Mouse (Mus musculus) lung, postnatal 36 days (tissue): ENCODE measurements at regions not wholly inside any gene's neighbourhood (a gene's known extent, or its start where the extent isn't known, plus 50 kb on each side); places are given as distances from the start of the nearest gene placed in this dataset.

ENCODE experiments used
- DNase-seq: peaks from one replicate; pipeline ENCODE4 v3.0.0; 2022; ENCODE audit warnings: mixed read lengths

- no peak for DNase-seq
These were observed 60.7 kb upstream of the Gm47985 start for GRCm38 (mm10) chr1:151121686-151122085.

- DNase-seq = no peak
These were observed 58.4 kb upstream of the Gm47985 start for GRCm38 (mm10) chr1:151123964-151124363.

DNA sequence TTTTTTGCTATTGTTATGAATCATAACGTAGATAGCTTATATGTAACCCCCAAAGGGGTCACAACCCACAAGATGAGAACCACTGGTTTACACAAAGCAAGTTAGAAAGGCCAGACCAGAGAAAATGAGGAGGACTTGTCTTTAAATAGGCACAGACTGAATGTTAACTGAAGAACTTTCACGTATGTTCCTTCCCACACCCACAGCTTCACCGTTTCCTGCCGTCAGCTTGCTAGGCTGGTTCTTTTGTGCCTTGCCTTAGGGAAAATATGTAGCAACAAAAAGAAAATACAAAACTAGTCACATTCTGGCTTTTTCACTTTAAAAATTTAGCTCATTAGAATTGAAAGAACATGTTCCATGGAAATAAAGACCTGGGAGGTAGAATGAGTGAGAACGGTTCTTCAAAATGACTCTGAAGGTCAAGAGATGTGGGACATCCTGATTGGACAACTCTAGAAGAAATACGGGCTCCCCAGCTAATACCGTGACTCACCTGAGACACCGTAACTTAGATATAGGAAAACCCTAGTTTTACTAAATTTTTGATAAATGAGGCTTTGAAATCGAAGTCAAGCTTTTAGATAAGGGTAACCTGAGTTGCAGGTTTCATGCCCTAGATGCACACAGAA lies 57.2 kb upstream of the Gm47985 start:
- DNase-seq = no peak

- no peak for DNase-seq
These were observed 56.4 kb upstream of the Gm47985 start for GRCm38 (mm10) chr1:151125764-151126485.

- DNase-seq = no peak
These were observed 55.6 kb upstream of the Gm47985 start for GRCm38 (mm10) chr1:151126756-151127155.

GRCm38 (mm10) chr1:151128005-151128404 lies 54.3 kb upstream of the Gm47985 start:
- DNase-seq = peak; percentile 68

DNA sequence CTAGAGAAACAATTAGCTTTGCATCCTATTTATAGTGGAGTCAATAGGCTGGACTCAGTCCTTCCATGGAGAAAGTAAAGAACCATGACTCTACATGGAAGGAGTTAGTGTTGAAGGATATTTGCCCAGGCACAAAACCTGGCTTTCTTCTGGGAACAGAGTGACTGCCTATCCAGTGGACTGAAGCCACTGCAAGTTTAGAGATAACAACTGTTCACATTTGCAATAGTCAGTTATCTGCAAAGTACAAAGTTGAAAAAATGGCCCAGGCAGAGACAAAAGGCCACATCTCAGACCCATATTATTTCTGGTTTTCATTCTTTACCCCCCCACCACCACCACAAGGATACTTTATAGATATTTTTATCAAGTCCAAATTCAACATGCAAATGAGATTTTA lies 53.4 kb upstream of the Gm47985 start:
- no peak for DNase-seq

DNA sequence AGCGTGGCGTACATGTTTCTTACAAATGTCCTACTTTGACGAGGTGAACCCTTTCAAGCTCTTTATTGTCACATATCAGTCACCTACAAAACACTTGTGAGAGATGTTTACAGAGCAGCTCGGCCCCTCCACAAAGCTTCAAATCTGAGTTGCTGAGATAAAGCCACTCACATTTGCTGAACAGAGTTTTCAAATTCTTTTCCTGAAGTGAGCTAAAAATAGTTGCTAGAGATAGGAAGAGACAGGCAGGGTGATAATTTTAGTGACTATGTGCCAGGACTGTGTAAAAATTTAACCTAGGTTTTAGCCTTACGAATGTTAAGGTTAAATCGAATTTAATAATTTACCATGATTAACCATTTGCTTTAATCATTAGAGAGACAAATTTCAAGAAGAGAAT lies 52.3 kb upstream of the Gm47985 start:
- peak; percentile 10 for DNase-seq

GRCm38 (mm10) chr1:151130845-151131626 lies 51.3 kb upstream of the Gm47985 start:
- no peak for DNase-seq

- DNase-seq = no peak
These were observed 50.6 kb upstream of the Gm47985 start for GRCm38 (mm10) chr1:151131627-151132284.
